Mouse (Mus musculus): Measurements from ENCODE around the gene Ccdc83. TPM values are rescaled to one million over a fixed set of nuclear protein-coding genes. Genes with fewer than 3 reads are reported as not detected.
A peak's percentile ranks its signal among the peaks of the same experiment; 100 is the strongest.
"Not testable (repeated sequence)": the region's sequence is repeated elsewhere in the genome, so short reads cannot be mapped to it uniquely, and the experiment has no call there.

The Ccdc83 gene
- polyA plus RNA-seq, 1 experiment: 0.10 TPM

DNA sequence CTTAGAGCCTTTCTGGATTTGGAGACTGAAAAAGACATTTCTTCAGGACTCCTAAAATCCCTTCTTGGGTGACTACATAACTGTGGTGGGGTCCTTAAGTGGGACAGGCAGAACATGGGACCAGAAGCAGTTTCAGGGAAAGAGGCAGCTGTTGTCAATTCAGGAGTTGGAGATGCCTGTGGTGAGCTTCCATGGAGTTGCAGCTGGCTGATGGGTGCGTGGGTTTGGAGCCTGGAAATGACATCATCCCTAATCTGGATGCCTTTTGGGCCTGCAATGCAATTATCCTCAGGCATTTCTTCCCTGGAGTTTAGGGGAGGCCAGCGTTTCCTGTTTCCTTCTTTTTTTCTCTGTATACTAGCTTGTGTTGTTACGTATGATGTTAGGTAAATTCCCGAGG is 31.7 kb downstream of the Ccdc83 start:
- H3K36me3 ChIP-seq (ENCODE audit: control insufficient read depth, insufficient read depth): no peaks in the 10 kb centered on the region
- H3ac ChIP-seq (ENCODE audit: control insufficient read depth, insufficient read length): no peak overlapping the region
- peak overlapping the region; percentile 59 for H3K4me2 ChIP-seq (ENCODE audit: low read depth)
- peak; percentile 68 to 95 (median 83) for TF ChIP-seq MYOG (IDR thresholded peaks at IDR 0.05; ENCODE audit: control insufficient read depth in 1 of 3, insufficient read depth in 1 of 3, insufficient read length in 2 of 3, low read depth in 2 of 3)
- 0 out of 2 replicates have a peak, but pooled peaks have one; percentile 48 for TF ChIP-seq CEBPB (IDR thresholded peaks at IDR 0.05; ENCODE audit: insufficient read depth, poor library complexity, severe bottlenecking)
- TF ChIP-seq REST (IDR thresholded peaks at IDR 0.05; ENCODE audit: insufficient read depth, insufficient read length): no peak
- no peak for TF ChIP-seq MAX (IDR thresholded peaks at IDR 0.05; ENCODE audit: low read depth)
- TF ChIP-seq USF1 (IDR thresholded peaks at IDR 0.05; ENCODE audit: low read depth): no peak
- TF ChIP-seq TCF3 (IDR thresholded peaks at IDR 0.05; ENCODE audit: insufficient read length, low read depth): peak; percentile 31
- peak; percentile 69 for TF ChIP-seq TCF12 (IDR thresholded peaks at IDR 0.05; ENCODE audit: insufficient read depth, poor library complexity, severe bottlenecking)
- peak in 2 of 3 experiments; percentile 92 to 93 for TF ChIP-seq MYOD1 (IDR thresholded peaks at IDR 0.05; ENCODE audit: control insufficient read depth in 1 of 3, insufficient read length in 2 of 3, low read depth in 2 of 3)
- no peak overlapping the region for H3K4me3 ChIP-seq
- no peaks in the 10 kb centered on the region for H3K27me3 ChIP-seq (ENCODE audit: control insufficient read depth, insufficient read depth, insufficient read length)
- H3K79me2 ChIP-seq (ENCODE audit: control insufficient read depth, insufficient read depth): no peaks in the 10 kb centered on the region

DNA sequence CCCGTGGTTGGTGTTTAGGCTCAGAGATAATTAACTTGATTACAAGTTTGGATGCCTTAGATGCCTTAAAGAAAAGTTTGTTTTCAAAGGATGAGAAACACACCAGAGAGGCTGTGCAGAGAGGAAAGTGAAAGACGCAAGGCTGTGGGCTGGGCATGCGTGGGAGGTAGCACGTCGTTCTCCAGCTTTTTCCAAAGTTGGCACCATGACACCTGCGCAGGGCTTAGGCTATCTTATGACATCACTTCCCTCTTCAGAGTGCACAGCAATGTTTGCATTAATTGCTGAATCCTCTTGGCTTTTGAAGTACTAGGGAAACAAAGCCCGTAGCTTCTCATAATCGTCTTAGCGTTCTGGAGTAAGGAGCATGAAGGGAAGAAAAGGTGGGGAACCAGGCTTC is 34.1 kb downstream of the Ccdc83 start:
- TF ChIP-seq E2F4 (IDR thresholded peaks at IDR 0.05; ENCODE audit: insufficient read depth) (no peak), USF1 (IDR thresholded peaks at IDR 0.05; ENCODE audit: low read depth) (no peak), POLR2AphosphoS2 (IDR thresholded peaks at IDR 0.05; ENCODE audit: insufficient read length, low read depth) (no peak), MYOD1 (IDR thresholded peaks at IDR 0.05; ENCODE audit: control insufficient read depth in 1 of 3, insufficient read length in 2 of 3, low read depth in 2 of 3) (no peak), POLR2A (IDR thresholded peaks at IDR 0.05; ENCODE audit: insufficient read length, low read depth) (no peak), TCF3 (IDR thresholded peaks at IDR 0.05; ENCODE audit: insufficient read length, low read depth) (no peak)
- Histone ChIP-seq H3K27me3 (ENCODE audit: control insufficient read depth, insufficient read depth, insufficient read length) (no peaks in the 10 kb centered on the region), H3K79me2 (ENCODE audit: control insufficient read depth, insufficient read depth) (no peaks in the 10 kb centered on the region), H3ac (ENCODE audit: control insufficient read depth, insufficient read length) (no peak overlapping the region), H3K36me3 (ENCODE audit: control insufficient read depth, insufficient read depth) (no peaks in the 10 kb centered on the region), H3K4me3 (no peak overlapping the region), H3K4me2 (ENCODE audit: low read depth) (peak overlapping the region; percentile 65)

DNA sequence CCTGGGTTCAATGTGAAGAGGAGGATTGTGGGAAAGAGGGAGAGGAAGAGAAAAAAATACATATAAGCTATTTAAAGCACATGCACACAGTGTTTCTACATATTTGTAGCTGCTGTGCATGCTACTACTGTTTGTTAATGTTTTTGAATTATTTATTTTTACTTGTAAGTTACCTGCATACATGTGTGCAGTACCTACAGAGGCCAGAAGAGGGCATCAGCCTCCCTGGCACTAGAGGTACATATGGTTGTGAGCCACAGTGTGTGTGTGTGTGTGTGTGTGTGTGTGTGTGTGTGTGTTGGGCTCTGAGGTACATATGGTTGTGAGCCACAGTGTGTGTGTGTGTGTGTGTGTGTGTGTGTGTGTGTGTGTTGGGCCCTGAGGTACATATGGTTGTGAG is 36.7 kb downstream of the Ccdc83 start:
- H3K27me3 ChIP-seq (ENCODE audit: control insufficient read depth, insufficient read depth, insufficient read length); H3ac ChIP-seq (ENCODE audit: control insufficient read depth, insufficient read length); H3K36me3 ChIP-seq (ENCODE audit: control insufficient read depth, insufficient read depth); H3K4me2 ChIP-seq (ENCODE audit: low read depth); H3K79me2 ChIP-seq (ENCODE audit: control insufficient read depth, insufficient read depth); H3K4me3 ChIP-seq: not testable (repeated sequence)

DNA sequence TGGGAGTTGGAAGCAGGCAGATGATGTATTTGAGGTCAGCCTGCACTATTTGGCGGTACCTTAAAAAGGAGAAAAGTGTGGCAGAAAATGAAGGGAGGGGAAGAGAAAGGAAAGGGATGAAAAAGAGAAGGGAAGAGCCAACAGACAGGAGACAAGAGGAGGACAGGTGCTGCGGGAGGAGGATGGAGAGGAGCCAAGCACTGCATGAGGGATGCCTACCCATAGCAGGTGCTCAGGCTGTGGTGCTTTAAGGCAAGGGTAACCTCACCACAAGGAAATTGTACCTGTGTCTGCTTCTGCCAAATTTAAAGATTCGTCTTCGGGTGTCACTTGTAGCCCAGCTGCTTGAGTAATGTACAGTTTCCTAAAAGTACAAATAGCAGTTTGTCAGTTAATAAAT is 37.5 kb downstream of the Ccdc83 start:
- no peak overlapping the region for H3ac ChIP-seq (ENCODE audit: control insufficient read depth, insufficient read length)
- no peak overlapping the region for H3K4me2 ChIP-seq (ENCODE audit: low read depth)
- no peaks in the 10 kb centered on the region for H3K79me2 ChIP-seq (ENCODE audit: control insufficient read depth, insufficient read depth)
- H3K4me3 ChIP-seq: no peak overlapping the region
- no peaks in the 10 kb centered on the region for H3K27me3 ChIP-seq (ENCODE audit: control insufficient read depth, insufficient read depth, insufficient read length)
- no peak for TF ChIP-seq POLR2A (IDR thresholded peaks at IDR 0.05; ENCODE audit: insufficient read length, low read depth)
- TF ChIP-seq MYOD1 (IDR thresholded peaks at IDR 0.05; ENCODE audit: control insufficient read depth in 1 of 3, insufficient read length in 2 of 3, low read depth in 2 of 3): peak in 2 of 3 experiments; percentile 98
- peak in 2 of 3 experiments; percentile 64 to 91 for TF ChIP-seq MYOG (IDR thresholded peaks at IDR 0.05; ENCODE audit: control insufficient read depth in 1 of 3, insufficient read depth in 1 of 3, insufficient read length in 2 of 3, low read depth in 2 of 3)
- TF ChIP-seq SRF (IDR thresholded peaks at IDR 0.05; ENCODE audit: control insufficient read depth, insufficient read length, low read depth): no peak
- no peaks in the 10 kb centered on the region for H3K36me3 ChIP-seq (ENCODE audit: control insufficient read depth, insufficient read depth)

DNA sequence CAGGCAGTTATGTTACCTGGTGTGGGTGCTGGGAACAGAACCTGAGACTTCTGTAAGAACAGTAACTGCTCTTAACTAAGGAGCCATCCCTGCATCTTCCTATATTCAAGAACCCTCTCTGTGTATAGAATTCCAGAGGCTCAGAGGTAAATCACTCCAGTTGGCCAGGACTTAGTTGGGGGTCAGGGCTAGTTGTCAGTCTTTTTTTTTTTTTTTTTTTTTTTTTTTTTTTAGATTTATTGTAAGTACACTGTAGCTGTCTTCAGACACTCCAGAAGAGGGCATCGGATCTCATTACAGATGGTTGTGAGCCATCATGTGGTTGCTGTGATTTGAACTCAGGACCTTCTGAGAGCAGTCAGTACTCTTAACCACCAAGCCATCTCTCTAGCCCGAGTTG is 44.1 kb downstream of the Ccdc83 start:
- Histone ChIP-seq H3K79me2 (ENCODE audit: control insufficient read depth, insufficient read depth) (no peaks in the 10 kb centered on the region), H3K27me3 (ENCODE audit: control insufficient read depth, insufficient read depth, insufficient read length) (no peaks in the 10 kb centered on the region), H3K4me2 (ENCODE audit: low read depth) (no peak overlapping the region), H3K36me3 (ENCODE audit: control insufficient read depth, insufficient read depth) (no peaks in the 10 kb centered on the region), H3ac (ENCODE audit: control insufficient read depth, insufficient read length) (no peak overlapping the region), H3K4me3 (no peak overlapping the region)
- no peak for TF ChIP-seq POLR2A (IDR thresholded peaks at IDR 0.05; ENCODE audit: insufficient read length, low read depth)
- no peak for TF ChIP-seq USF1 (IDR thresholded peaks at IDR 0.05; ENCODE audit: low read depth)
- TF ChIP-seq CEBPB (IDR thresholded peaks at IDR 0.05; ENCODE audit: insufficient read depth, poor library complexity, severe bottlenecking): no peak
- TF ChIP-seq TCF3 (IDR thresholded peaks at IDR 0.05; ENCODE audit: insufficient read length, low read depth): no peak

DNA sequence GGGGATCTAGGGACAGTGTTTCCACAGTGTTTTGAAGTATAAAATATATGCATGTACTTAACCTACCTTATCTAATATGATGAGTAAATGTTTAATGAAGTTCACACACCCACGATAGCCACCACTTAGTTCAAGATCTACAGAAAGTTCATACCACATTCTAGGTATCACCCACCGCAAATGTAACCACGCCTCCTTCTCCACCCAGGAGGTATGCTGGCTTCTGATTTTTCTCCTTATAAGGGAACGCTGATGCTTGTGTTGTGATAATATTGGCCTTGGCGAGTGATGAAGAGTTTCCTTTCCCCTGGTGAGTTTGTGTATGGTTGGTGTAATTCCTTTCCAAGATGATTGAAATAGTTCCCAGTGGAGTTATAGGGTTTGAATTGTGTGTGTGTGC is 47.5 kb downstream of the Ccdc83 start:
- no peaks in the 10 kb centered on the region for H3K36me3 ChIP-seq (ENCODE audit: control insufficient read depth, insufficient read depth)
- H3K27me3 ChIP-seq (ENCODE audit: control insufficient read depth, insufficient read depth, insufficient read length): no peaks in the 10 kb centered on the region
- no peak overlapping the region for H3K4me3 ChIP-seq
- no peak overlapping the region for H3ac ChIP-seq (ENCODE audit: control insufficient read depth, insufficient read length)
- no peaks in the 10 kb centered on the region for H3K79me2 ChIP-seq (ENCODE audit: control insufficient read depth, insufficient read depth)
- TF ChIP-seq REST (IDR thresholded peaks at IDR 0.05; ENCODE audit: insufficient read depth, insufficient read length) (no peak), CEBPB (IDR thresholded peaks at IDR 0.05; ENCODE audit: insufficient read depth, poor library complexity, severe bottlenecking) (no peak), SRF (IDR thresholded peaks at IDR 0.05; ENCODE audit: control insufficient read depth, insufficient read length, low read depth) (no peak), MAX (IDR thresholded peaks at IDR 0.05; ENCODE audit: low read depth) (no peak), TCF3 (IDR thresholded peaks at IDR 0.05; ENCODE audit: insufficient read length, low read depth) (no peak), E2F4 (IDR thresholded peaks at IDR 0.05; ENCODE audit: insufficient read depth) (no peak), POLR2A (IDR thresholded peaks at IDR 0.05; ENCODE audit: insufficient read length, low read depth) (no peak), USF1 (IDR thresholded peaks at IDR 0.05; ENCODE audit: low read depth) (no peak), TCF12 (IDR thresholded peaks at IDR 0.05; ENCODE audit: insufficient read depth, poor library complexity, severe bottlenecking) (no peak), MYOG (IDR thresholded peaks at IDR 0.05; ENCODE audit: control insufficient read depth in 1 of 3, insufficient read depth in 1 of 3, insufficient read length in 2 of 3, low read depth in 2 of 3) (no peak), MYOD1 (IDR thresholded peaks at IDR 0.05; ENCODE audit: control insufficient read depth in 1 of 3, insufficient read length in 2 of 3, low read depth in 2 of 3) (no peak), POLR2AphosphoS2 (IDR thresholded peaks at IDR 0.05; ENCODE audit: insufficient read length, low read depth) (no peak)
- no peak overlapping the region for H3K4me2 ChIP-seq (ENCODE audit: low read depth)
